Comparison of ENCODE assay signal across 15 mouse cellular contexts in the genomic region with DNA sequence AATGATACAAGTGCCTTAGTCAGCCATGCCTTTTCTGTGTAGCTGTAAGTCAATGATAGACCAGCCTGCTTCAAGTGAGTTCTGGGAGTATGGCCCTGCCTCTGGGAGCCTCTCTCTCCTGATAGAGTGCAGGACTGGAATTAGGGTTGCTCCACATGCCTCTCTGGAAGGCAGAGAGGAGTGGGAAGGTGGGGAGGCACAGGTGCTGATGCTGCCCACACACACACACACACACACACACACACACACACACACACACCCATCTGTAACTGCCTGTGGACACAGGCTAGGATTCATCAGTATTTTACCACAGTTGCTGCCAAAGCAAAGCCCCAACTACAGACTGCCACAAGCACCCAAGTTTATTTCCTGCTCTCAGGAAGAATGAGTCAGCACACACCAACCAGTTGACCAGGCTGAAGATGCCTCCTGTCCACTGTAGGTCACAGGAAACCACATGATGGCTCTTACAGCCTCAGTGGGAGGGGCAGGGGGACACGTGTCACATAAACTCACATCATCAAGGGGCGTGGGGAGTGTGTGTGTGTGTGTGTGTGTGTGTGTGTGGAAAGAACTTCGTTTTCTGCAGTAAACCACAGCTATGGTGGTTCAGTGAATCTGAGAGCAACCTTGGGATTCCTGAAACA. TPM values are rescaled to one million over a fixed set of nuclear protein-coding genes. Genes with fewer than 3 reads are reported as not detected.
DNase-seq lines count a peak whose midpoint lies in the region; ATAC-seq and TF ChIP-seq lines count a peak whose summit lies in the region.
"Had no signal": no experiment of that assay in that cellular context is flagged by ENCODE, and none has a peak within 500 bp of the region (broad histone marks: within the 10 kb centered on the region; RNA-seq: fewer than 3 reads in every experiment).

No protein-coding gene starts in this region.

- H3K9me3 ChIP-seq in heart, postnatal 0 days (replicated peaks; ENCODE audit: control insufficient read depth, low read length), result no peaks in the 10 kb centered on the region
- H3K9me3 ChIP-seq in megakaryocyte, embryonic 14.5 days, result no peaks in the 10 kb centered on the region
- no peaks in the 10 kb centered on the region for H3K9me3 ChIP-seq in midbrain, embryonic 10.5 days (replicated peaks)
- H3K9me3 ChIP-seq: forebrain, embryonic 10.5 days; limb, embryonic 13.5 days had no signal

- no peaks in the 10 kb centered on the region for H3K4me1 ChIP-seq in heart, postnatal 0 days (ENCODE audit: control insufficient read depth, insufficient read depth)
- H3K4me1 ChIP-seq in megakaryocyte, embryonic 14.5 days, result peaks cover 61% of the 10 kb centered on the region
- no peaks in the 10 kb centered on the region for H3K4me1 ChIP-seq in midbrain, embryonic 10.5 days
- H3K4me1 ChIP-seq: forebrain, embryonic 10.5 days; limb, embryonic 13.5 days had no signal

- no peaks in the 10 kb centered on the region for H3K27me3 ChIP-seq in heart, postnatal 0 days (ENCODE audit: control insufficient read depth, insufficient read depth, low read length)
- peaks cover 7% of the 10 kb centered on the region for H3K27me3 ChIP-seq in megakaryocyte, embryonic 14.5 days (replicated peaks)
- H3K27me3 ChIP-seq in midbrain, embryonic 10.5 days (ENCODE audit: low read depth, poor library complexity, severe bottlenecking), result no peaks in the 10 kb centered on the region
- H3K27me3 ChIP-seq: limb, embryonic 13.5 days had no signal

- H3K4me3 ChIP-seq in heart, postnatal 0 days (ENCODE audit: low read depth, low read length), result no peak overlapping the region
- peak overlapping the region; percentile 82 for H3K4me3 ChIP-seq in megakaryocyte, embryonic 14.5 days (replicated peaks)
- H3K4me3 ChIP-seq in midbrain, embryonic 10.5 days, result no peak overlapping the region
- H3K4me3 ChIP-seq: forebrain, embryonic 10.5 days; limb, embryonic 13.5 days had no signal

- ATAC-seq in heart, postnatal 0 days (ENCODE audit: insufficient read depth, low read depth), result peak; percentile 44; the same call in 1 of the 2 replicates
- ATAC-seq: inflammation-experienced regulatory T-cells, adult 6 months had no signal

- H3K27ac ChIP-seq in heart, postnatal 0 days (ENCODE audit: low read depth), result no peak overlapping the region
- no peak overlapping the region for H3K27ac ChIP-seq in midbrain, embryonic 10.5 days (replicated peaks)
- H3K27ac ChIP-seq: forebrain, embryonic 10.5 days; limb, embryonic 13.5 days had no signal

- DNase-seq in heart, adult 18-20 months, result peak; percentile 13 to 30
- no peak for DNase-seq in heart, adult 9 months (ENCODE audit: low spot score in 2 of 2)
- peak; percentile 75 for DNase-seq in Muller cell, postnatal 12 days (ENCODE audit: inconsistent ontology term)
- DNase-seq in heart, postnatal 0 days (ENCODE audit: low spot score), result no peak
- DNase-seq in layer of hippocampus, adult 11-12 months (ENCODE audit: low spot score), result no peak
- no peak for DNase-seq in midbrain, embryonic 10.5 days (ENCODE audit: low spot score)
- DNase-seq in frontal cortex, postnatal 25 days (ENCODE audit: low spot score in 2 of 2), result no peak
- DNase-seq: cerebellum, postnatal 25 days; gastrocnemius, postnatal 36 days; retina, postnatal 1 day had no signal

- no peak for TF ChIP-seq EP300 in heart, postnatal 0 days (IDR thresholded peaks at IDR 0.05; ENCODE audit: low read depth)

- WGBS in heart, postnatal 0 days, result 34% methylated on average over 3 of the region's 3 CpGs
- 60% methylated on average over 3 of the region's 3 CpGs for WGBS in midbrain, embryonic 10.5 days

- no peak overlapping the region for H3K4me2 ChIP-seq in heart, postnatal 0 days (ENCODE audit: low read depth, low read length)
- H3K4me2 ChIP-seq: limb, embryonic 13.5 days had no signal

- TF ChIP-seq CTCF in heart, postnatal 0 days (IDR thresholded peaks at IDR 0.05; ENCODE audit: low read depth), result no peak

- H3K9ac ChIP-seq in heart, postnatal 0 days (replicated peaks; ENCODE audit: low read depth, low read length), result no peak overlapping the region
- H3K9ac ChIP-seq: limb, embryonic 13.5 days had no signal

- H3K36me3 ChIP-seq in heart, postnatal 0 days (replicated peaks; ENCODE audit: control insufficient read depth, insufficient read depth, low read length), result no peaks in the 10 kb centered on the region
- H3K36me3 ChIP-seq in megakaryocyte, embryonic 14.5 days (replicated peaks; ENCODE audit: low read length), result no peaks in the 10 kb centered on the region
- no peaks in the 10 kb centered on the region for H3K36me3 ChIP-seq in midbrain, embryonic 10.5 days
- H3K36me3 ChIP-seq: forebrain, embryonic 10.5 days; limb, embryonic 13.5 days had no signal

RNA-seq across cellular contexts. Expression of a gene that starts 3.7 kb away (rescaled TPM):
- not detected for total RNA-seq in heart, adult 18-20 months (2021)
- total RNA-seq in heart, postnatal 0 days (2014; rRNA removed; ENCODE audit: low replicate concordance), result not detected in 2 replicates
- not detected in 2 replicates for polyA plus RNA-seq in heart, postnatal 0 days (2015; fragmentation: Nextera tagmentation; extraction: Ambion mirVana)
- not detected in 2 replicates for polyA plus RNA-seq in megakaryocyte, embryonic 14.5 days (2012; ENCODE audit: insufficient read depth, low replicate concordance)
- not detected in 2 replicates for polyA plus RNA-seq in midbrain, embryonic 10.5 days (2016; fragmentation: Nextera tagmentation; extraction: Ambion mirVana)
- total RNA-seq: gastrocnemius, postnatal 36 days; layer of hippocampus, adult 8-10 months had no signal
- polyA plus RNA-seq: forebrain, embryonic 10.5 days; inflammation-experienced regulatory T-cells, adult 6 months; limb, embryonic 13.5 days had no signal

RNA-seq across cellular contexts. Expression of a gene that starts 24.4 kb away (rescaled TPM):
- 1 to 10 TPM in 1 of 2 experiments, under 1 TPM in 1; 0.95 to 1.7 TPM for total RNA-seq in heart, adult 18-20 months (2021)
- total RNA-seq in heart, postnatal 0 days (2014; rRNA removed; ENCODE audit: low replicate concordance), result not detected in 2 replicates
- 0.31 and 0.32 TPM in 2 replicates for polyA plus RNA-seq in heart, postnatal 0 days (2015; fragmentation: Nextera tagmentation; extraction: Ambion mirVana)
- polyA plus RNA-seq in megakaryocyte, embryonic 14.5 days (2012; ENCODE audit: insufficient read depth, low replicate concordance), result 0.63 TPM in 1 of 2 replicates, not detected in the other
- polyA plus RNA-seq in midbrain, embryonic 10.5 days (2016; fragmentation: Nextera tagmentation; extraction: Ambion mirVana), result 0.10 TPM in 2 replicates

RNA-seq across cellular contexts. Expression of a gene that starts 31.1 kb away (rescaled TPM):
- total RNA-seq in heart, adult 18-20 months (2021), result under 1 TPM; 0.23 to 0.40 TPM
- not detected in 2 replicates for total RNA-seq in heart, postnatal 0 days (2014; rRNA removed; ENCODE audit: low replicate concordance)
- polyA plus RNA-seq in heart, postnatal 0 days (2015; fragmentation: Nextera tagmentation; extraction: Ambion mirVana), result 0.33 and 0.37 TPM in 2 replicates
- polyA plus RNA-seq in megakaryocyte, embryonic 14.5 days (2012; ENCODE audit: insufficient read depth, low replicate concordance), result 1.3 TPM in 1 of 2 replicates, not detected in the other
- polyA plus RNA-seq in midbrain, embryonic 10.5 days (2016; fragmentation: Nextera tagmentation; extraction: Ambion mirVana), result 0.05 TPM in 1 of 2 replicates, not detected in the other
- polyA plus RNA-seq: forebrain, embryonic 10.5 days; inflammation-experienced regulatory T-cells, adult 6 months had no signal

RNA-seq across cellular contexts. Expression of a gene that starts 36.4 kb away (rescaled TPM):
- 1 to 10 TPM; 1.4 TPM for total RNA-seq in heart, adult 18-20 months (2021)
- total RNA-seq in heart, postnatal 0 days (2014; rRNA removed; ENCODE audit: low replicate concordance), result 0.19 and 3.2 TPM in 2 replicates
- 2.5 and 3.2 TPM in 2 replicates for polyA plus RNA-seq in heart, postnatal 0 days (2015; fragmentation: Nextera tagmentation; extraction: Ambion mirVana)
- 3.5 TPM in 1 of 2 replicates, not detected in the other for polyA plus RNA-seq in megakaryocyte, embryonic 14.5 days (2012; ENCODE audit: insufficient read depth, low replicate concordance)
- 0.56 and 0.71 TPM in 2 replicates for polyA plus RNA-seq in midbrain, embryonic 10.5 days (2016; fragmentation: Nextera tagmentation; extraction: Ambion mirVana)

RNA-seq across cellular contexts. Expression of a gene that starts 50.7 kb away (rescaled TPM):
- not detected for total RNA-seq in heart, adult 18-20 months (2021)
- total RNA-seq in heart, postnatal 0 days (2014; rRNA removed; ENCODE audit: low replicate concordance), result not detected in 2 replicates
- polyA plus RNA-seq in heart, postnatal 0 days (2015; fragmentation: Nextera tagmentation; extraction: Ambion mirVana), result not detected in 2 replicates
- not detected in 2 replicates for polyA plus RNA-seq in megakaryocyte, embryonic 14.5 days (2012; ENCODE audit: insufficient read depth, low replicate concordance)
- not detected in 2 replicates for polyA plus RNA-seq in midbrain, embryonic 10.5 days (2016; fragmentation: Nextera tagmentation; extraction: Ambion mirVana)
- total RNA-seq: gastrocnemius, postnatal 36 days; layer of hippocampus, adult 8-10 months had no signal
- polyA plus RNA-seq: forebrain, embryonic 10.5 days; inflammation-experienced regulatory T-cells, adult 6 months; limb, embryonic 13.5 days had no signal

Comparison
In these comparisons a context has a peak if more than half of its experiments do, and no peak if none do; other contexts are left out.
1. DNase-seq: peak in heart, adult 18-20 months (2 of 2) and Muller cell, postnatal 12 days (single experiment); none in heart, adult 9 months (0 of 2), heart, postnatal 0 days (single experiment), layer of hippocampus, adult 11-12 months (single experiment), midbrain, embryonic 10.5 days (single experiment) and frontal cortex, postnatal 25 days (0 of 2).